Mouse (Mus musculus) myocyte (in vitro differentiated cells): ENCODE data around the gene Arhgef17.

Experiments
- CEBPB ChIP-seq: IDR thresholded peaks from 2 replicates; pipeline ENCODE4 v1.6.1; 2011; ENCODE audit warnings: mild to moderate bottlenecking, moderate library complexity; ENCODE audit not compliant: poor library complexity, insufficient read depth, severe bottlenecking
- E2F4 ChIP-seq: IDR thresholded peaks from one replicate; pipeline ENCODE4 v1.6.1; 2011; ENCODE audit warnings: mild to moderate bottlenecking, control low read depth, moderate library complexity; ENCODE audit not compliant: insufficient read depth
- MAX ChIP-seq: IDR thresholded peaks from one replicate; pipeline ENCODE4 v1.6.1; 2011; ENCODE audit warnings: low read depth, mild to moderate bottlenecking, control low read depth
- MYOD1 ChIP-seq, 3 experiments: IDR thresholded peaks; one replicate each; pipeline ENCODE4 v1.6.1; 2011; ENCODE audit warnings: control low read depth in 2 of 3, low read depth in 2 of 3, mild to moderate bottlenecking in 2 of 3, moderate library complexity in 1 of 3; ENCODE audit not compliant: insufficient read length in 2 of 3, control insufficient read depth in 1 of 3
- MYOG ChIP-seq, 3 experiments: IDR thresholded peaks; one replicate each; pipeline ENCODE4 v1.6.1; 2011; ENCODE audit warnings: control low read depth in 2 of 3, low read depth in 2 of 3, mild to moderate bottlenecking in 2 of 3; ENCODE audit not compliant: insufficient read length in 2 of 3, control insufficient read depth in 1 of 3, insufficient read depth in 1 of 3
- POLR2A ChIP-seq: IDR thresholded peaks from one replicate; pipeline ENCODE4 v1.6.1; 2011; ENCODE audit warnings: low read depth, mild to moderate bottlenecking, control low read depth, moderate library complexity; ENCODE audit not compliant: insufficient read length
- POLR2AphosphoS2 ChIP-seq: IDR thresholded peaks from one replicate; pipeline ENCODE4 v1.6.1; 2011; ENCODE audit warnings: low read depth, control low read depth; ENCODE audit not compliant: insufficient read length
- REST ChIP-seq: IDR thresholded peaks from one replicate; pipeline ENCODE4 v1.6.1; 2011; ENCODE audit warnings: mild to moderate bottlenecking, control low read depth, moderate library complexity; ENCODE audit not compliant: insufficient read depth, insufficient read length
- SRF ChIP-seq: IDR thresholded peaks from one replicate; pipeline ENCODE4 v1.6.1; 2011; ENCODE audit warnings: low read depth; ENCODE audit not compliant: control insufficient read depth, insufficient read length
- TCF12 ChIP-seq: IDR thresholded peaks from one replicate; pipeline ENCODE4 v1.6.1; 2011; ENCODE audit warnings: mild to moderate bottlenecking, control low read depth; ENCODE audit not compliant: poor library complexity, insufficient read depth, severe bottlenecking
- USF1 ChIP-seq: IDR thresholded peaks from one replicate; pipeline ENCODE4 v1.6.1; 2011; ENCODE audit warnings: low read depth, mild to moderate bottlenecking, control low read depth, moderate library complexity

DNA sequence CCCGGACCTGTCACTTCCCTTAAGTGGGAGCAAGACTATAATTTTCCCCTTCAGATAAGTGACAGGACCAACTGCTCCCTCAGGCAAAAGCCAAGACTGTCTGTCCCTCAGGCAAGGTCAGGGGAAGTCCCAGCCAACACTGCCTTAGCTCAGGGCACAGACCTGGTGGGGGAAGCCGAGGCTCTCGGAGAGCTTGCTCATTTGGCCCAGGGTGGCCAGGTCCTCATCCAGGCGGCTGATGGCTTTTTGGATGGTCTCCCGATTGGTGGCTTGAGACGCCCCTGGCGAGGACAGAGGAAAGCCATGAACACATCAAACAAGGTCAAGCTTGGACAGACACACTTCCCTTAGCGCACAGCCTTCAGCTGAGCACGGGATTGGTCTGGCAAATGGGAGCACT, 50.4 kb downstream of the Arhgef17 start:
- TF ChIP-seq MAX (no peak), POLR2A (no peak), TCF12 (no peak), CEBPB (no peak), E2F4 (no peak), POLR2AphosphoS2 (no peak), MYOD1 (IDR thresholded peaks at IDR 0.05; ENCODE audit: control insufficient read depth in 1 of 3, insufficient read length in 2 of 3, low read depth in 2 of 3) (no peak), REST (no peak), USF1 (no peak), MYOG (IDR thresholded peaks at IDR 0.05; ENCODE audit: control insufficient read depth in 1 of 3, insufficient read depth in 1 of 3, insufficient read length in 2 of 3, low read depth in 2 of 3) (no peak), SRF (no peak)
